Mouse (Mus musculus) gastrocnemius, postnatal 10 days (tissue): ENCODE data around the gene Dtx1. TPM values are rescaled to one million over a fixed set of nuclear protein-coding genes. Genes with fewer than 3 reads are reported as not detected.

ENCODE experiments used
- DNase-seq: peaks from one replicate; pipeline ENCODE4 v3.0.0; 2021; ENCODE audit warnings: mixed read lengths
- total RNA-seq, 2 experiments: library from RNA; stranded (reverse); gene quantifications; 2 replicates each; pipeline ENCODE4 v1.2.3; 2021

Dtx1 gene
- total RNA-seq, 2 experiments from 2014 or later: 1.2 to 1.4 TPM

DNA sequence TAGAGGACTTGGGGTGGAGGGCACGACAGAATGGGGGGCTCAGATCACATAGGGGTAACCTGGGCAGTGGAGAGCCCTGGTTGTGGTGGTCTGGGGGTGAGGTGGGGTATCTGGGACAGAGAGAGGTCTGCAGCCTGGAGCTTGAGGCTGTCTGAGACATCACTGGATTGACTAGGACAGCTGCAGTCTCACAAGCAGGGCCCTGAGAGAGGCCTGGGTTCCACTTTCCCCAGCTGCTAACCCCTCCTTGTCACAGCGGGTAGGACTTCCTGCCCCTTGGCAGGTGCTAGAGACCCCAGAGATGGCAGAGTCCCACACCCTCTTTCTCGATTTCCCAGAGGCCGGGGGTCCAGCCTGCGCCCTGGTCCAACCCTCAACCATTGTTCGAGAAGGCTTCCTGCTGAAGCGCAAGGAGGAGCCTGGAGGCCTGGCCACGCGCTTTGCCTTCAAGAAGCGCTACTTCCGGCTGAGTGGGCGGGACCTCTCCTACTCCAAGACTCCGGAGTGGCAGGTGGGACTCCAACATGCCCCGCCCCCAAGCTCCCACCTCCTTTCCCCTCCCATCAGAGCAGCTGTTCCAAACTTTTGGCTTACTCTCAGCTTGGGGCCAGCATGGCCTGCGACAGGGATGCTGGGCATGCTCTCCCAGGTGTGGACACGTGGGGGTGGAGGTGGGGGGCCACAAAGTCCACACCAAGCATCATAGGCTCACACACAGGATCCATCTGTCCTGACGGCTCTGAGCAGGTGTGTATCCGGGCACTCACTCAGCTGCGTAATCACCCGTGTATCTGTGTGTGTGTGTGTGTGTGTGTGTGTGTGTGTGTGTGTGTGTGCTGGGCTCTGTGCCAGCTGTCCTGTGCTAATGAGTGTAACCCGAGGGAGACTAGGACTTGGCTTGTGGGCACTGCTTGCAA is 37.2 kb downstream of the Dtx1 start:
- peak; percentile 45 for DNase-seq

GRCm38 (mm10) chr5:120673626-120674025 is 38.1 kb downstream of the Dtx1 start:
- peak; percentile 72 for DNase-seq

- no peak for DNase-seq
These were observed 39.9 kb downstream of the Dtx1 start for GRCm38 (mm10) chr5:120671865-120672264.

- DNase-seq: no peak
These were observed 41.6 kb downstream of the Dtx1 start for GRCm38 (mm10) chr5:120670132-120670531.

DNA sequence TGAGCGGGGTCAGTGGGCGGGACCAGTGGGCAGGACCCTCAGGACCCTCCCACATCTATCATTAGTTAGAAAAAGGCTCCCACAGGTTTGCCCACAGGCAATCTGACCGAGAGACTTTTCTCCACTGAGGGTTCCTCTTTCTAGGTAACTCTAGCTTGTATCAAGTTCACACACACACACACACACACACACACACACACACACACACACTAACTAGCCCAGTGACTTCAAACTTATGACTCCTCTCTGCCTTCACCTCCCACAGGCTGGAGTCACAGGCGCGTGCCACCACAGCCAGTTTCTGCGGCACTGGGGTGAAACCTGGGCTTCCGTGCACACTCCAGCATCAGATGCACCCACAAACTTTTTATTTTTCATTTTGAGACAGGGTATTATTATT is 43.0 kb downstream of the Dtx1 start:
- DNase-seq: no peak

DNA sequence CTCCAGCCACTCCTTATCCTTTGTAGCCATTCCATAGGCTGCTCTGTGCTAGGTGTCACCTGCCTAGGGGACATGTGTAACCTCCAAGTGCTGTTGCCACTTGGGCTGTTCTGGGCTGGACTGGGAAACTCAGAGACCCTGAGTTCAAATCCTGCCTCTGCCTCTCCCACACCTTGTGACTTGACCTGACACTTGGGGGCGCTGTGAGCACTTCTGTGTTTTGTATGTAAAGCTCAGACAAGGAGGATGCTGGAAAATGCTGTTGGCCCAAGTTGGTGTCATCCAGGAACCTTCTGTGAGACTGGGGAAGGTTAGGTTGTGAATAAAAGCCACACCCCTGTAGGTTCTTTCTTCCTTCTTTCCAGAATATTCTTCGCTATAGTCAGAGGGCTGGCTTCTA is 46.8 kb downstream of the Dtx1 start:
- no peak for DNase-seq

DNA sequence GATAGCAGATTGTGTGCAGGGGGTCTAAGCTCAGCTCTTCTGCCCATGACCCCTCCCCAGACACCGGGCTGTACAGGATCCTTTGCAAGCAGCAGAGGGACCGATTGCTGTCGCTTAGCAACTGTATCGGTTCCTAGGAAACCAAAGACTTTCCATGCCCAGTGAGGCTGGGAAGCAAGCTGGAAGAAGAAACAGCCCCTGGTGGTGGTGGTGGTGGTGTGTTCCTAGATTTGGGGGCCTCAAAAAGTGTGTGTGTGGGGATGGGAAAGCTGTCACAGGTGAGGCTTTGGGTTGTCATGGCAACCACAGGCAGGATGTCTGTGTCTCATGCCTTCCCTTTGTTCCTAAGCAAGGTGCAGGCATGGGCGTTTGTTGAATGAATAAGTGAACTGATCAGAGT is 50.9 kb downstream of the Dtx1 start:
- no peak for DNase-seq

GRCm38 (mm10) chr5:120656281-120656751 is 55.4 kb downstream of the Dtx1 start:
- no peak for DNase-seq

GRCm38 (mm10) chr5:120653873-120654272 is 57.9 kb downstream of the Dtx1 start:
- DNase-seq: no peak

- DNase-seq: no peak
These were observed 58.6 kb downstream of the Dtx1 start for GRCm38 (mm10) chr5:120652915-120653701.

GRCm38 (mm10) chr5:120651230-120651629 is 60.5 kb downstream of the Dtx1 start:
- DNase-seq: no peak

- DNase-seq: no peak
These were observed 61.8 kb downstream of the Dtx1 start for GRCm38 (mm10) chr5:120649938-120650337.

DNA sequence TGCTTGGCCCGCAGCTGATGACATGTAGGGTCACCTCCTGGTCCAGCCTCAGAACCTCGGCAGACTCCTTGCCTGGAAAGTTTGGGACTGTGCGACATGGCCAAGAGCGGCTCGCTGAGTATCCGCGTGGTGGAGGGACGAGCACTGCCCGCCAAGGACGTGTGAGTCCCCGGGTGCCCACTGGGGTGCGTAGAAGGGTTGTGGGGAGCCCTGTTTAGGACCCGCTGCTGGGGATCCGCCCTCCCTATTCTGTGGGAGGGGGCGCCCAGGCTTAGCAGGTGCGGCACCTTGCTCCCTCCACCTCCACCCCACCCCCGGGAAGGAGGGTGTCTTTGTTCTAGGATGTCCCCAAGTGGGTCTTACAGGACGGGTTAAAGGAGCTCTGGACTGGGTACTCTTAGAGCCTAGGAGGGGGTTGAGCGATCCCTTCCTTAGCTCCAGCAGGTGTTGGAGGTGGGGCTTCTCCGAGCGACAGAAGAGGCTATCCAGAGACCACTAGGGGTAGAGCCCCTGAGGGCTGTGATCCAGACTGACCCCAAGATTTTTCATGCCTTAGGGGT is 62.3 kb downstream of the Dtx1 start:
- DNase-seq: no peak

DNA sequence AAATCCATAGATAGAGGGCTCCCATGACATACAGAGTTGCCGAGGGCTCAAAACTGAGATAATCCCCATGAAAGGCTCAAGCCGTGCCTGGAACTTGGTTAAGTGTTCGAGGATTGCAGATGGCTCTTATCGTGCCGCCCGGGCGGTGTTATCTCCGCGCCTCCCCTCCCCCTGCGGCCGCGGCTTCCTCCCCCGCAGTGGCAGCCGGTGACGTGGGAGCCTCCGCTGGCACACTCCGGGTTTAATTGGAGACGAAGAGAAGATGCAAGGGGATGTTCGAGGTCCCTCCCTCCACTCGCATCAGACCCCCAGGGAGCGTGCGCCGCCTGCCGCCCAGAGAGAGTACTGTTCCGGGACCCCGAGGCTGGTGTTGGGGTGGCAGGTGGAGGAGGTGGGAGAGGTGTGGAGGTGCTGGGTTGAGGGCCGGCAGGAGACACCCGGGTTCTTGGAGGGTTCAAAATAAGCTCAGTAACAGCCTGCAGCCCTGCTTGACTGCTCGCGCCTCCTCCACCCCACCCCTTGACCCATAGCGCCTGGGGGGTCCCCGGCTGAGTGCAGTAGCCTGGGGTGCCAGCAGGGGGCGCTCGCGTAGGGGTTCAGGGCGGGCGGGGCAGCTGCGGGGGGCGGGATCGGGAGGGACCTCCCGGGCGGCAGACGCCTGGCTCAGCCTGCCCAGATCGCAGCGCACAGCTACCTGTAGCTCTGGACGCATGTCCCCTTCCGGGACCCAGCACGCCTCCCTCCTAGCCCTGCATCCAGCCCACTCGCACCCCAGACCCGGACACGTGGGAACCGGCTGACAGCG is 63.0 kb downstream of the Dtx1 start, which contains the start of gene Rasal1:
Rasal1 (plus strand) TSS at position 244 of the 805 bp plus-strand sequence.
- peak; percentile 56 for DNase-seq

GRCm38 (mm10) chr5:120647814-120648491 is 63.8 kb downstream of the Dtx1 start:
- no peak for DNase-seq

- no peak for DNase-seq
These were observed 64.4 kb downstream of the Dtx1 start for GRCm38 (mm10) chr5:120647361-120647760.

DNA sequence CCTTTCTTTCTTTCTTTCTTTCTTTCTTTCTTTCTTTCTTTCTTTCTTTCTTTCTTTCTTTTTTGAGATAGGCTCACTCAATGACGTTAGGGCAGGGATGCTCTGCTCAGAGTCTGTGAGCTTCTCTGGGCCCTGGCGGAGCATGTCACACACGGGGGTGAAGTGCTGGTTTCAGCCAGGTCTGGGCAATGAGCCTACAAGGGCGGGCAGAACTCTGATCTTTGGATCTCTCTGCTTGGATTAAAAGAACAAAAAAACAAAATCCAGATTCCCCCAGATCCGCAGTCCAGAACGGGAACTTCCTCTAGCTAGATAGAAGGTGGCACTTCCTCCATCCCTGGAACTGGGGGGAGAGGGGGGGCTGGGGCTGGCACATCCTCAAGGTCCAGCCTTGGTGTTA is 65.9 kb downstream of the Dtx1 start:
- no peak for DNase-seq

DNA sequence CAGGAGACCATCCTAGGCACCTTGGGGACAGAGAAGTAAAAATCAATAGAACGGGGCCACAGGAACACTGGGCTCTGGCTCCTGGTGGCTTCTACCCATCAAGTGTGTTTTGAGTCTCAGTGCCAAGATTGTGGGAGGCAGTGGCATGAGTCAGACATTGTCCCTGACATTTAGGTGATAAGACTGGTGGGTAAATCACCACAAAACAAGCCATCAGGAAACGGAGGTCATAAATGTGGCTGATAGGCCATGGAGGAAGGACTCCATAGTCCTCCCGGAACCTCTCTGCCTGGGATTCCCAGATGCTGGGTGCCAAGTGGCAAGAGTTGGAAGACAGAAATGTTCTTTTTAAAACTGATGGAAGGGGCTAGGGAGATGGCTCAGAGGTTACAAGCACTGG is 67.5 kb downstream of the Dtx1 start:
- DNase-seq: no peak

DNA sequence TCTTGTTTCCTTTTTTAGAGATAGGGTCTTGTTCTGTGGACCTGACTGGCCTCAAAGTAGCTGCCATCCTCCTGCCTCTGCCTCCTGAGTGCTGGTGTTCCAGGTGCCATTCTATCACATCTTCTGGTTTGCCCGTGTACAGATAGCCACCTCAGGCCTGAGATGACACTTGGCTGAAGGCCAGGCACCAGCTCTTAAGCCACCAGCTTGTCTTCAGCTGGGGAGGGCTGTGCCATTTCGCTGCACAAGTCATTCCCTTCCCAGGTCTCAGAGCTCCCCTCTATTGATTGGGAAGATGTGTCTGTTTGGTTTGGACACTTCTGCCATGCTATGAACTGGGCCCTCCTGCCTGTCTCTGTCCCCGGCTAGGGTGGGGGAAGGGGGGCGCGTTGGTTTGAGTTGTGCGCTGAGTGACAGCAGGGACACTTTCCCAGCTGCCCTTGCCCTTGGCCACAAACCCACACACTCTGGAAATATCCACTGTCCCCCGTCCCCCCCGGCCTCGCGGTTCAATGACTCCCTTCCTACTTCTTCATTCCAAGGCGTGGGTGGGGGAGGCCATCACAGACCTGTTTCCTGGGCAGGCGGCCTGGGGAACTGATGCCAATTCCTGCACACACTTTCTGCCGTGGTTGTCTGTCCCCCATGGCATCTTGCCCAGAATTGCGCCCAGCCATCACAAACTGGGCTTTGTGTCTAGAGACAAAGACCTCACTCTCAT is 68.2 kb downstream of the Dtx1 start:
- DNase-seq: no peak

- DNase-seq: no peak
These were observed 71.6 kb downstream of the Dtx1 start for GRCm38 (mm10) chr5:120640094-120640493.

DNA sequence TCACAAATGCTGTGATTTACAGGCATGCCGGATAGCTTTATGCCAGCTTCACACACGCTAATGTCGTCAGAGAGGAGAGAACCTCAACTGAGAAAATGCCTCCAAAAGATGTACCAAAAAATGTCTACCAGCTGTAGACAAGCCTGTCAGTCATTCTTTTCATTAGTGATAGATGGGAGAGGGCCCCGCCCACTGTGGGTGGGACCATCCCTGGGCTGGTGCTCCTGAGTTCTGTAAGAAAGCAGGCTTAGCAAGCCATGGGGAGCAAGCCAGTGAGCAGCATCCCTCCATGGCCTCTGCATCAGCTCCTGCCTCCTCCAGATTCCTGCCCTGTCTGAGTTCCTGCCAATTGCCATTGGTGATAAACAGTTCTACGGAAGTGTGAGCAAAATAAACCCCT is 76.1 kb downstream of the Dtx1 start:
- DNase-seq: no peak
